Mouse (Mus musculus) CH12.LX (cell line): ENCODE measurements at regions not wholly inside any gene's neighbourhood (a gene's known extent, or its start where the extent isn't known, plus 50 kb on each side); places are given as distances from the start of the nearest gene placed in this dataset.
"Not testable (repeated sequence)": the region's sequence is repeated elsewhere in the genome, so short reads cannot be mapped to it uniquely, and the experiment has no call there.

ENCODE experiments used
- DNase-seq: peaks from one replicate; pipeline ENCODE4 v3.0.0-alpha.2; 2013; ENCODE audit errors: extremely low read depth
- H3K27ac ChIP-seq: 2 replicates; pipeline ENCODE4 v1.5.1; 2012; ENCODE audit warnings: low read depth, mild to moderate bottlenecking, control low read depth, moderate library complexity; ENCODE audit not compliant: insufficient read depth
- H3K27me3 ChIP-seq: replicated peaks from 2 replicates; pipeline ENCODE3; 2012; ENCODE audit warnings: inconsistent platforms
- H3K36me3 ChIP-seq, 2 experiments: replicated peaks in 1 of 2; 2 replicates each; pipeline versions ENCODE3 to v1.6.1; 2012; ENCODE audit warnings: inconsistent platforms in 1 of 2, low read length in 1 of 2, mild to moderate bottlenecking in 1 of 2, mixed read lengths in 1 of 2, moderate library complexity in 1 of 2; ENCODE audit not compliant: control insufficient read depth in 1 of 2, insufficient read depth in 1 of 2
- H3K4me1 ChIP-seq, 2 experiments: 2 replicates each; pipeline ENCODE4 v1.6.1; 2012; ENCODE audit warnings: inconsistent platforms in 1 of 2, moderate library complexity in 1 of 2; ENCODE audit not compliant: insufficient read depth in 2 of 2, control insufficient read depth in 1 of 2
- H3K4me2 ChIP-seq: 2 replicates; pipeline ENCODE4 v1.6.1; 2012; ENCODE audit warnings: low read depth, mild to moderate bottlenecking, control low read depth; ENCODE audit not compliant: poor library complexity, insufficient read depth, severe bottlenecking
- H3K4me3 ChIP-seq, 3 experiments: fragments of 150-350 bp in 1 of 3; sonication (generic) in 1 of 3; replicated peaks in 1 of 3; 2 replicates each; pipeline versions ENCODE3 to v1.5.1; 2011 to 2012; ENCODE audit warnings: low read depth in 2 of 3, low read length in 2 of 3, mild to moderate bottlenecking in 2 of 3, moderate library complexity in 2 of 3, control low read depth in 1 of 3, improper control_type of control experiment in 1 of 3, inconsistent platforms in 1 of 3, mixed read lengths in 1 of 3; ENCODE audit not compliant: poor library complexity in 1 of 3
- H3K79me2 ChIP-seq: replicated peaks from 2 replicates; pipeline ENCODE4 v1.6.1; 2012; ENCODE audit warnings: mild to moderate bottlenecking, moderate library complexity; ENCODE audit not compliant: control insufficient read depth, poor library complexity, insufficient read depth, severe bottlenecking; ENCODE audit errors: extremely low read depth
- H3K9ac ChIP-seq: 2 replicates; pipeline ENCODE4 v1.6.1; 2012; ENCODE audit warnings: low read depth, mild to moderate bottlenecking, control low read depth, moderate library complexity; ENCODE audit not compliant: insufficient read depth
- H3K9me3 ChIP-seq: replicated peaks from 2 replicates; pipeline ENCODE3; 2012; ENCODE audit warnings: low read length, inconsistent platforms, mixed read lengths
- BHLHE40 ChIP-seq: IDR thresholded peaks from 2 replicates; pipeline ENCODE4 v1.6.1; 2011; ENCODE audit warnings: mild to moderate bottlenecking, low read depth, low read length, improper control_type of control experiment
- IRF4 ChIP-seq: IDR thresholded peaks from 2 replicates; pipeline ENCODE4 v1.6.1; 2014; ENCODE audit warnings: low read depth, mild to moderate bottlenecking, inconsistent platforms, low read length, improper control_type of control experiment
- MEF2A ChIP-seq: IDR thresholded peaks from 2 replicates; pipeline ENCODE4 v1.6.1; 2014; ENCODE audit warnings: low read depth, mild to moderate bottlenecking, inconsistent platforms, low read length, improper control_type of control experiment, borderline replicate concordance
- RAD21 ChIP-seq: IDR thresholded peaks from 2 replicates; pipeline ENCODE4 v1.6.1; 2011; ENCODE audit warnings: low read depth, mild to moderate bottlenecking, low read length, improper control_type of control experiment, moderate library complexity
- RCOR1 ChIP-seq: conservative IDR thresholded peaks from 2 replicates; pipeline ENCODE4 v1.6.1; 2012; ENCODE audit warnings: low read depth, mild to moderate bottlenecking, inconsistent platforms, low read length, improper control_type of control experiment
- TCF12 ChIP-seq: IDR thresholded peaks from 2 replicates; pipeline ENCODE4 v1.6.1; 2014; ENCODE audit warnings: low read depth, mild to moderate bottlenecking, inconsistent platforms, low read length, improper control_type of control experiment
- USF2 ChIP-seq: conservative IDR thresholded peaks from 2 replicates; pipeline ENCODE4 v1.6.1; 2011; ENCODE audit warnings: low read depth, low read length, improper control_type of control experiment
- ZMIZ1 ChIP-seq: IDR thresholded peaks from 2 replicates; pipeline ENCODE4 v1.6.1; 2012; ENCODE audit warnings: low read depth, mild to moderate bottlenecking, inconsistent platforms, low read length, improper control_type of control experiment
- ZNF384 ChIP-seq: IDR thresholded peaks from 2 replicates; pipeline ENCODE4 v1.6.1; 2012; ENCODE audit warnings: low read depth, low read length, improper control_type of control experiment, inconsistent platforms
- dilution Hi-C: fragments of 300-500 bp; cut with MboI; formaldehyde crosslinking; loops from 2 replicates; pipeline ENCODE4 v1.14.3; 2020; ENCODE audit warnings: low sequenced_read_pairs; ENCODE audit not compliant: extremely low pct_unique_long_range_greater_than_20kb, extremely low pct_ligation_motif_present
- in situ Hi-C: fragments of 300-500 bp; cut with MboI; formaldehyde crosslinking; loops from 3 replicates; pipeline ENCODE4 v1.14.3; 2019; ENCODE audit warnings: low sequenced_read_pairs, low pct_ligation_motif_present, low pct_unique_long_range_greater_than_20kb, mixed read lengths

- H3K27me3 ChIP-seq, result no peaks in the 10 kb centered on the region
- no peak for DNase-seq
- no peaks in the 10 kb centered on the region for H3K4me1 ChIP-seq
- TF ChIP-seq RCOR1, result no peak
- no peak overlapping the region for H3K27ac ChIP-seq
- H3K4me2 ChIP-seq, result no peak overlapping the region
- in situ Hi-C loops (no loop called here), dilution Hi-C loops (no loop called here)
- H3K79me2 ChIP-seq, result no peaks in the 10 kb centered on the region
- no peak overlapping the region for H3K9ac ChIP-seq
- H3K36me3 ChIP-seq, result no peaks in the 10 kb centered on the region
- H3K9me3 ChIP-seq, result peaks cover 18% of the 10 kb centered on the region
- no peak overlapping the region for H3K4me3 ChIP-seq
Observed at GRCm38 (mm10) chr3:11024422-11024821, 688.9 kb upstream of the Gm38303 start.

GRCm38 (mm10) chr3:11020048-11020447 lies 684.6 kb upstream of the Gm38303 start:
- no peaks in the 10 kb centered on the region for H3K27me3 ChIP-seq

GRCm38 (mm10) chr3:11014911-11015310 lies 679.4 kb upstream of the Gm38303 start:
- H3K9ac ChIP-seq, H3K4me2 ChIP-seq, H3K36me3 ChIP-seq, dilution Hi-C loops, H3K79me2 ChIP-seq, in situ Hi-C loops, H3K27ac ChIP-seq, DNase-seq, H3K9me3 ChIP-seq, H3K4me3 ChIP-seq, H3K4me1 ChIP-seq, H3K27me3 ChIP-seq: not testable (repeated sequence)

More at GRCm38 (mm10) chr3:11020048-11020447, 684.6 kb upstream of the Gm38303 start:
- H3K27ac ChIP-seq, result no peak overlapping the region
- no peak overlapping the region for H3K4me2 ChIP-seq
- no peaks in the 10 kb centered on the region for H3K79me2 ChIP-seq
- no peak overlapping the region for H3K4me3 ChIP-seq
- H3K4me1 ChIP-seq, result no peaks in the 10 kb centered on the region
- DNase-seq, result no peak
- H3K9me3 ChIP-seq, result peaks cover 13% of the 10 kb centered on the region
- no peak overlapping the region for H3K9ac ChIP-seq
- no peak for TF ChIP-seq ZNF384
- TF ChIP-seq USF2, result no peak
- TF ChIP-seq RCOR1, result no peak
- no peak for TF ChIP-seq MEF2A
- no peak for TF ChIP-seq RAD21
- no peak for TF ChIP-seq TCF12
- no peak for TF ChIP-seq BHLHE40
- no peak for TF ChIP-seq IRF4
- TF ChIP-seq ZMIZ1, result no peak
- H3K36me3 ChIP-seq, result no peaks in the 10 kb centered on the region
- dilution Hi-C loops, result no loop called here
- in situ Hi-C loops, result no loop called here
